Mouse (Mus musculus): Measurements from ENCODE around the gene 4930558K02Rik. TPM values are rescaled to one million over a fixed set of nuclear protein-coding genes. Genes with fewer than 3 reads are reported as not detected.

The 4930558K02Rik gene
- polyA plus RNA-seq, 1 experiment = not detected

DNA sequence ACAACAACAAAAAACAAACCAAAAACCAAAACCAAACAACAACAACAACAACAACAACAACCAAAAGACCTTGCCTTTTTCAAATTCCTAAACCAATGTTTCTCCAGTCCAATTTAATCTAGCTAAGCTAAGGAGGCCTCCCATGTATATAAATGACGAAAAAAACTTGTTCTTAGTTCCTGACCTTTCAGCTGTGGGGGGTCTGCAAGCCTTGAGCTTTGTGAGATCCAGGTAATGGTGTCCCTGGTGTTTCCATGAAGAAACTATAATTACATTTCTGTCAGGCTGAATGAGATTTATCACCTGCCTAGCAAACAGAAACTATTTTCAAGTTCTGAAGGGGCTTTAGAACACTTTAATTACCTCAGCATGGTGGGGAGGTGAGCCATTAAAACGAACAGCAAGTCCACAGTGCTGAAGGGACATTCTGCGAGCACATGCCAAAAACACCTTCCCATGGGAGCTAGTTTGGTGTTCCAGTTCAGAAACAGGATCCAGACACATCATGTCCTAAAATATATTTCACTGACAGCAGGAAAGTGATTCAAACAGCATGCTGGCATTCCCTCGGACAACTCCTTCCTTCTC lies 4.6 kb upstream of the 4930558K02Rik start:
- Histone ChIP-seq H3K36me3 (ENCODE audit: control insufficient read depth, insufficient read depth) (no peaks in the 10 kb centered on the region), H3ac (ENCODE audit: control insufficient read depth, insufficient read length) (no peak overlapping the region), H3K4me3 (no peak overlapping the region), H3K79me2 (ENCODE audit: control insufficient read depth, insufficient read depth) (no peaks in the 10 kb centered on the region), H3K4me2 (ENCODE audit: low read depth) (no peak overlapping the region), H3K27me3 (ENCODE audit: control insufficient read depth, insufficient read depth, insufficient read length) (no peaks in the 10 kb centered on the region)
- TF ChIP-seq REST (IDR thresholded peaks at IDR 0.05; ENCODE audit: insufficient read depth, insufficient read length) (no peak), POLR2A (IDR thresholded peaks at IDR 0.05; ENCODE audit: insufficient read length, low read depth) (no peak), MAX (IDR thresholded peaks at IDR 0.05; ENCODE audit: low read depth) (no peak), MYOD1 (IDR thresholded peaks at IDR 0.05; ENCODE audit: control insufficient read depth in 1 of 3, insufficient read length in 2 of 3, low read depth in 2 of 3) (no peak)

- no peaks in the 10 kb centered on the region for H3K79me2 ChIP-seq (ENCODE audit: control insufficient read depth, insufficient read depth)
- no peak for TF ChIP-seq CEBPB (IDR thresholded peaks at IDR 0.05; ENCODE audit: insufficient read depth, poor library complexity, severe bottlenecking)
- TF ChIP-seq TCF12 (IDR thresholded peaks at IDR 0.05; ENCODE audit: insufficient read depth, poor library complexity, severe bottlenecking) = no peak
- no peak for TF ChIP-seq POLR2A (IDR thresholded peaks at IDR 0.05; ENCODE audit: insufficient read length, low read depth)
- TF ChIP-seq POLR2AphosphoS2 (IDR thresholded peaks at IDR 0.05; ENCODE audit: insufficient read length, low read depth) = no peak
- no peak for TF ChIP-seq E2F4 (IDR thresholded peaks at IDR 0.05; ENCODE audit: insufficient read depth)
- TF ChIP-seq SRF (IDR thresholded peaks at IDR 0.05; ENCODE audit: control insufficient read depth, insufficient read length, low read depth) = no peak
- TF ChIP-seq MYOG (IDR thresholded peaks at IDR 0.05; ENCODE audit: control insufficient read depth in 1 of 3, insufficient read depth in 1 of 3, insufficient read length in 2 of 3, low read depth in 2 of 3) = no peak
- no peak for TF ChIP-seq MAX (IDR thresholded peaks at IDR 0.05; ENCODE audit: low read depth)
- TF ChIP-seq TCF3 (IDR thresholded peaks at IDR 0.05; ENCODE audit: insufficient read length, low read depth) = no peak
- TF ChIP-seq REST (IDR thresholded peaks at IDR 0.05; ENCODE audit: insufficient read depth, insufficient read length) = no peak
- no peak for TF ChIP-seq USF1 (IDR thresholded peaks at IDR 0.05; ENCODE audit: low read depth)
- no peak for TF ChIP-seq MYOD1 (IDR thresholded peaks at IDR 0.05; ENCODE audit: control insufficient read depth in 1 of 3, insufficient read length in 2 of 3, low read depth in 2 of 3)
- H3K36me3 ChIP-seq (ENCODE audit: control insufficient read depth, insufficient read depth) = no peaks in the 10 kb centered on the region
- no peak overlapping the region for H3ac ChIP-seq (ENCODE audit: control insufficient read depth, insufficient read length)
- H3K4me3 ChIP-seq = no peak overlapping the region
- no peaks in the 10 kb centered on the region for H3K27me3 ChIP-seq (ENCODE audit: control insufficient read depth, insufficient read depth, insufficient read length)
- H3K4me2 ChIP-seq (ENCODE audit: low read depth) = no peak overlapping the region
Observed at GRCm38 (mm10) chr1:161983451-161983850, 4.0 kb upstream of the 4930558K02Rik start.

DNA sequence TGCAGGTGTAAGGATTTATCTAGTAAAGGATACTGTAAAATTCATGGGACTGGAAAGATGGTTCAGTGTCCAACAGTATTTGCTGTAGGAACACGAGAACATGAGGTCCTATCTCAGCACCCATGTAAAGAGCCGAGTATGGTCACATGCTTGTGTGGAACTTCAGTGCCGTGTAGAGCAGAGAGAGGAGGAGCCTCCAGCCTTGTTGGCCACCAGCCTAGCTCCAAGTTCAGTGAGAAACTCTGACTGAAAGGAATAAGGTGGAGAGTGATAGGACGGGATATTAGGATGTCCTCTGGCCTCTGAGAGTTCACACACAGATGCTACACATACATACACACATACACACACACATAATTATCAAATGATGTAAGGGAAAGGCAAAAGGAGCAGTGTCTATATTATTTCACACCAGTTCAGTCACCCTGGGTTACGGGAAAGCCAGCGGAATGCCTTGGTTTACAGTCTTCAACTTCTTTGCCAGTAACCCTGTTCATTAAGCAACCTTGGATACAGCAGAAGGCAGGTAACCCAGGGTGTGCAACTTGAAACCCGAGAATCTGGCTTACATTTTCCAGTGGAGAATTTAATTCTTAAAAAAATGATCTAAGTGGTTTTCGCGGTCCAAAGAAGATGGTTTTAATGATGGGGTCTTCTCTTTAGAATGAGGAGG lies 1.3 kb upstream of the 4930558K02Rik start:
- Histone ChIP-seq H3K79me2 (ENCODE audit: control insufficient read depth, insufficient read depth) (no peaks in the 10 kb centered on the region), H3K27me3 (ENCODE audit: control insufficient read depth, insufficient read depth, insufficient read length) (no peaks in the 10 kb centered on the region), H3K36me3 (ENCODE audit: control insufficient read depth, insufficient read depth) (no peaks in the 10 kb centered on the region), H3K4me3 (no peak overlapping the region), H3K4me2 (ENCODE audit: low read depth) (no peak overlapping the region), H3ac (ENCODE audit: control insufficient read depth, insufficient read length) (no peak overlapping the region)
- no peak for TF ChIP-seq MYOG (IDR thresholded peaks at IDR 0.05; ENCODE audit: control insufficient read depth in 1 of 3, insufficient read depth in 1 of 3, insufficient read length in 2 of 3, low read depth in 2 of 3)
- TF ChIP-seq CEBPB (IDR thresholded peaks at IDR 0.05; ENCODE audit: insufficient read depth, poor library complexity, severe bottlenecking) = no peak
- no peak for TF ChIP-seq TCF3 (IDR thresholded peaks at IDR 0.05; ENCODE audit: insufficient read length, low read depth)
- TF ChIP-seq TCF12 (IDR thresholded peaks at IDR 0.05; ENCODE audit: insufficient read depth, poor library complexity, severe bottlenecking) = no peak
- no peak for TF ChIP-seq MYOD1 (IDR thresholded peaks at IDR 0.05; ENCODE audit: control insufficient read depth in 1 of 3, insufficient read length in 2 of 3, low read depth in 2 of 3)
- TF ChIP-seq MAX (IDR thresholded peaks at IDR 0.05; ENCODE audit: low read depth) = no peak
- TF ChIP-seq POLR2AphosphoS2 (IDR thresholded peaks at IDR 0.05; ENCODE audit: insufficient read length, low read depth) = no peak
- TF ChIP-seq POLR2A (IDR thresholded peaks at IDR 0.05; ENCODE audit: insufficient read length, low read depth) = no peak
- no peak for TF ChIP-seq E2F4 (IDR thresholded peaks at IDR 0.05; ENCODE audit: insufficient read depth)
- TF ChIP-seq SRF (IDR thresholded peaks at IDR 0.05; ENCODE audit: control insufficient read depth, insufficient read length, low read depth) = no peak
- TF ChIP-seq REST (IDR thresholded peaks at IDR 0.05; ENCODE audit: insufficient read depth, insufficient read length) = no peak
- TF ChIP-seq USF1 (IDR thresholded peaks at IDR 0.05; ENCODE audit: low read depth) = no peak

DNA sequence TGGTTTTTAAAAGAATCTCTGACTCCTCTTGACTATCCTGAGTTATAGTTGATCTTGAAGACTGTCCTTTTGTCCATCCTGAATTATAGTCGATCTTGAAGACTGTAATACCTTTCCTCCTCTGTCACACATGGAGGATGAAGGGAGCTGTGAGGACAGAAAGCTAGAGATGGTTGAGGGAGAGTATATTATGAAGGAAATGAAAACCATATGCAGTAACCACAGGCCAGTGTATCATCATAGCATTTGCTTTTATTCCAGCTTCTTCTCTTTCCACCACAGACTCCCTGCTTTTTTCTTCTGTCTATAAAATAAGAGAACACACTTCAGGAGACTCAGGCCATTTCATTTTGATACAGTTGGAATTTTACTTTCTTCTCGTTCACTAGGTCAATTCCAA lies 610 bp upstream of the 4930558K02Rik start:
- Histone ChIP-seq H3K36me3 (ENCODE audit: control insufficient read depth, insufficient read depth) (no peaks in the 10 kb centered on the region), H3K27me3 (ENCODE audit: control insufficient read depth, insufficient read depth, insufficient read length) (no peaks in the 10 kb centered on the region), H3K4me3 (no peak overlapping the region), H3K4me2 (ENCODE audit: low read depth) (no peak overlapping the region), H3K79me2 (ENCODE audit: control insufficient read depth, insufficient read depth) (no peaks in the 10 kb centered on the region), H3ac (ENCODE audit: control insufficient read depth, insufficient read length) (no peak overlapping the region)
- no peak for TF ChIP-seq SRF (IDR thresholded peaks at IDR 0.05; ENCODE audit: control insufficient read depth, insufficient read length, low read depth)
- no peak for TF ChIP-seq E2F4 (IDR thresholded peaks at IDR 0.05; ENCODE audit: insufficient read depth)

DNA sequence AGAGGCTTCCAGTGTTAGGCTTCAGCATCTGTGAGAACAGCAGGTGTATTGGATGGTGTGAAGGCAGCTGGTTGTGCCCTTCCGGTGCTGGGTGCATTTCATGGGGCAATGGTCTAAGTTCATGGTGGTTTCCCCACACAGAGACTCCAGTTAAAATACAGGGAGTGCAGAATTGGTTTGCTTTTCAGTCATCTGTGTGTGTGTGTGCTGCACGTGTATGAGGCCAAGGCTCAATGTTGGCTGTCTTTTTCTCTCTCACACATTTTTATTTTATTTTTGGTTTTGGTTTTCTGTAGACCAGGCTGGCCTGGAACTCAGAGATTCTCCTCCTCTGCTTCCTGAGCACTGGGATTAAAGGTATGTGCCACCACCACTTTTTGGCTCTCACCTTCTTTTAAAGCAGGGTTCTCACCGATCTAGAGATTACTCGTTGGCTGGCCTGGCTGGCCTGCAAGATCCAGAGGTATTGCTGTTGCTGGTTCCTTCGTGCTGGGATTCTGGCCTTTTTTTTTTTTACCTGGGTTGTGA lies 1.2 kb downstream of the 4930558K02Rik start:
- no peak overlapping the region for H3K4me3 ChIP-seq
- H3K4me2 ChIP-seq (ENCODE audit: low read depth) = no peak overlapping the region
- no peak overlapping the region for H3ac ChIP-seq (ENCODE audit: control insufficient read depth, insufficient read length)
- no peaks in the 10 kb centered on the region for H3K36me3 ChIP-seq (ENCODE audit: control insufficient read depth, insufficient read depth)
- no peaks in the 10 kb centered on the region for H3K79me2 ChIP-seq (ENCODE audit: control insufficient read depth, insufficient read depth)
- no peaks in the 10 kb centered on the region for H3K27me3 ChIP-seq (ENCODE audit: control insufficient read depth, insufficient read depth, insufficient read length)
- TF ChIP-seq MYOG (IDR thresholded peaks at IDR 0.05; ENCODE audit: control insufficient read depth in 1 of 3, insufficient read depth in 1 of 3, insufficient read length in 2 of 3, low read depth in 2 of 3) (no peak), SRF (IDR thresholded peaks at IDR 0.05; ENCODE audit: control insufficient read depth, insufficient read length, low read depth) (no peak), MYOD1 (IDR thresholded peaks at IDR 0.05; ENCODE audit: control insufficient read depth in 1 of 3, insufficient read length in 2 of 3, low read depth in 2 of 3) (no peak), CEBPB (IDR thresholded peaks at IDR 0.05; ENCODE audit: insufficient read depth, poor library complexity, severe bottlenecking) (no peak), E2F4 (IDR thresholded peaks at IDR 0.05; ENCODE audit: insufficient read depth) (no peak), POLR2AphosphoS2 (IDR thresholded peaks at IDR 0.05; ENCODE audit: insufficient read length, low read depth) (no peak), TCF3 (IDR thresholded peaks at IDR 0.05; ENCODE audit: insufficient read length, low read depth) (no peak), POLR2A (IDR thresholded peaks at IDR 0.05; ENCODE audit: insufficient read length, low read depth) (no peak)
